Mouse (Mus musculus) olfactory bulb, adult 2 months (tissue): ENCODE measurements around the gene Map3k20. TPM values are rescaled to one million over a fixed set of nuclear protein-coding genes. Genes with fewer than 3 reads are reported as not detected.

Experiments used
- H3K27ac ChIP-seq: fragments of 200-500 bp; 2 replicates; pipeline ENCODE4 v1.5.1; 2012; ENCODE audit warnings: low read depth, low read length; ENCODE audit not compliant: insufficient read depth
- H3K4me1 ChIP-seq: fragments of 200-500 bp; 2 replicates; pipeline ENCODE4 v1.6.1; 2012; ENCODE audit warnings: low read length; ENCODE audit not compliant: control insufficient read depth, insufficient read depth
- H3K4me3 ChIP-seq: fragments of 200-500 bp; 2 replicates; pipeline ENCODE4 v1.5.1; 2012; ENCODE audit warnings: mild to moderate bottlenecking, low read depth, low read length, moderate library complexity; ENCODE audit not compliant: insufficient read depth
- CTCF ChIP-seq: fragments of 200-500 bp; IDR thresholded peaks from 2 replicates; pipeline ENCODE4 v1.5.1; 2012; ENCODE audit warnings: low read depth, mild to moderate bottlenecking, low read length, moderate library complexity; ENCODE audit not compliant: insufficient read depth
- POLR2A ChIP-seq: fragments of 200-500 bp; IDR thresholded peaks from 2 replicates; pipeline ENCODE4 v1.6.1; 2012; ENCODE audit warnings: mild to moderate bottlenecking, low read depth, low read length, moderate library complexity; ENCODE audit not compliant: insufficient read depth
- WGBS: fragments of 180-500 bp; shearing (Covaris S2); methylation state at CpG from one replicate; pipeline ENCODE4 v1.1.7; 2018; 5-methylcytosine and 5-hydroxymethylcytosine counted together
- polyA plus RNA-seq: library from polyadenylated mRNA; stranded (reverse); fragments of >200 nt; gene quantifications from 2 replicates; pipeline ENCODE4 v1.2.4, GENCODE M21; 2012; ENCODE audit warnings: low replicate concordance; ENCODE audit not compliant: missing spikeins, insufficient read depth, insufficient read length

The Map3k20 gene
- polyA plus RNA-seq, 1 experiment, result 45.5 TPM

GRCm38 (mm10) chr2:72356471-72356870, 71.0 kb downstream of the Map3k20 start:
- Histone ChIP-seq H3K27ac (no peak overlapping the region), H3K4me1 (no peaks in the 10 kb centered on the region), H3K4me3 (no peak overlapping the region)
- TF ChIP-seq CTCF, result no peak
- TF ChIP-seq POLR2A, result no peak
- WGBS, result 91% methylated on average over 10 of the region's 10 CpGs

- no peak overlapping the region for H3K27ac ChIP-seq
- no peak overlapping the region for H3K4me3 ChIP-seq
- 86% methylated on average over 3 of the region's 3 CpGs for WGBS
- no peaks in the 10 kb centered on the region for H3K4me1 ChIP-seq
- TF ChIP-seq POLR2A, result no peak
- no peak for TF ChIP-seq CTCF
Observed at GRCm38 (mm10) chr2:72361572-72361971, 76.1 kb downstream of the Map3k20 start.

- H3K4me3 ChIP-seq, result no peak overlapping the region
- H3K27ac ChIP-seq, result no peak overlapping the region
- TF ChIP-seq CTCF (no peak), POLR2A (no peak)
- peaks cover 4% of the 10 kb centered on the region; the same call in 1 of the 2 replicates for H3K4me1 ChIP-seq
- WGBS, result 100% methylated on average over 1 of the region's 1 CpGs
Observed at GRCm38 (mm10) chr2:72363449-72363848, 78.0 kb downstream of the Map3k20 start.

GRCm38 (mm10) chr2:72365930-72366329, 80.5 kb downstream of the Map3k20 start:
- Histone ChIP-seq H3K4me1 (peaks cover 14% of the 10 kb centered on the region), H3K4me3 (no peak overlapping the region), H3K27ac (no peak overlapping the region)
- WGBS, result 48% methylated on average over 7 of the region's 7 CpGs
- no peak for TF ChIP-seq POLR2A
- no peak for TF ChIP-seq CTCF

GRCm38 (mm10) chr2:72366503-72366902, 81.1 kb downstream of the Map3k20 start:
- Histone ChIP-seq H3K27ac (no peak overlapping the region), H3K4me1 (peaks cover 14% of the 10 kb centered on the region), H3K4me3 (no peak overlapping the region)
- 80% methylated on average over 5 of the region's 5 CpGs for WGBS
- TF ChIP-seq CTCF, result no peak
- no peak for TF ChIP-seq POLR2A

- 92% methylated on average over 5 of the region's 5 CpGs for WGBS
- Histone ChIP-seq H3K4me1 (peaks cover 14% of the 10 kb centered on the region), H3K4me3 (no peak overlapping the region), H3K27ac (no peak overlapping the region)
- no peak for TF ChIP-seq POLR2A
- TF ChIP-seq CTCF, result no peak
Observed at GRCm38 (mm10) chr2:72367850-72368249, 82.4 kb downstream of the Map3k20 start.

GRCm38 (mm10) chr2:72369140-72369600, 83.7 kb downstream of the Map3k20 start:
- no peak overlapping the region for H3K27ac ChIP-seq
- WGBS, result 31% methylated on average over 6 of the region's 6 CpGs
- no peak overlapping the region for H3K4me3 ChIP-seq
- peaks cover 14% of the 10 kb centered on the region for H3K4me1 ChIP-seq
- no peak for TF ChIP-seq CTCF
- no peak for TF ChIP-seq POLR2A

GRCm38 (mm10) chr2:72372136-72372535, 86.7 kb downstream of the Map3k20 start:
- TF ChIP-seq CTCF, result no peak
- TF ChIP-seq POLR2A, result no peak
- H3K4me1 ChIP-seq, result peaks cover 14% of the 10 kb centered on the region
- 92% methylated on average over 13 of the region's 13 CpGs for WGBS
- H3K4me3 ChIP-seq, result no peak overlapping the region
- no peak overlapping the region for H3K27ac ChIP-seq

- WGBS, result 90% methylated on average over 3 of the region's 3 CpGs
- TF ChIP-seq POLR2A (no peak), CTCF (no peak)
- Histone ChIP-seq H3K4me1 (peaks cover 9% of the 10 kb centered on the region), H3K27ac (no peak overlapping the region), H3K4me3 (no peak overlapping the region)
Observed at GRCm38 (mm10) chr2:72374076-72374475, 88.6 kb downstream of the Map3k20 start.

- peaks cover under 1% of the 10 kb centered on the region; the same call in 1 of the 2 replicates for H3K4me1 ChIP-seq
- 91% methylated on average over 3 of the region's 3 CpGs for WGBS
- TF ChIP-seq CTCF, result no peak
- no peak overlapping the region for H3K4me3 ChIP-seq
- H3K27ac ChIP-seq, result no peak overlapping the region
Observed at GRCm38 (mm10) chr2:72375877-72376276, 90.4 kb downstream of the Map3k20 start.
